Mouse (Mus musculus) heart, adult 2 months (tissue): ENCODE data around the gene Pet100. TPM values are rescaled to one million over a fixed set of nuclear protein-coding genes. Genes with fewer than 3 reads are reported as not detected.
"Not testable (repeated sequence)": the region's sequence is repeated elsewhere in the genome, so short reads cannot be mapped to it uniquely, and the experiment has no call there.

ENCODE experiments used
- DNase-seq, 2 experiments: peaks; one replicate each; pipeline ENCODE4 v3.0.0; 2021
- H3K27ac ChIP-seq: fragments of 200-600 bp; 2 replicates; pipeline ENCODE4 v1.8.1; 2022
- H3K27me3 ChIP-seq: fragments of 200-500 bp; 2 replicates; pipeline ENCODE4 v1.6.1; 2012; ENCODE audit warnings: mild to moderate bottlenecking, low read length, inconsistent platforms, mixed read lengths; ENCODE audit not compliant: control insufficient read depth, insufficient read depth
- H3K36me3 ChIP-seq: fragments of 200-500 bp; 2 replicates; pipeline ENCODE4 v1.6.1; 2012; ENCODE audit warnings: low read length, inconsistent platforms; ENCODE audit not compliant: control insufficient read depth, insufficient read depth
- H3K4me1 ChIP-seq: fragments of 200-500 bp; 2 replicates; pipeline ENCODE4 v1.6.1; 2011; ENCODE audit warnings: low read length; ENCODE audit not compliant: control insufficient read depth, insufficient read depth
- H3K4me3 ChIP-seq: fragments of 200-600 bp; 2 replicates; pipeline ENCODE4 v1.8.1; 2022
- H3K79me2 ChIP-seq: fragments of 200-500 bp; replicated peaks from 2 replicates; pipeline ENCODE4 v1.6.1; 2012; ENCODE audit warnings: mild to moderate bottlenecking, inconsistent platforms, low read length, moderate library complexity, mixed read lengths; ENCODE audit not compliant: control insufficient read depth, insufficient read depth
- H3K9ac ChIP-seq: fragments of 200-500 bp; 2 replicates; pipeline ENCODE4 v1.6.1; 2012; ENCODE audit warnings: low read depth, mild to moderate bottlenecking, control low read depth, inconsistent platforms, low read length, mixed read lengths
- CTCF ChIP-seq: fragments of 200-600 bp; IDR thresholded peaks from 2 replicates; pipeline ENCODE4 v1.8.1; 2022; ENCODE audit warnings: antibody characterized with exemption, mild to moderate bottlenecking, moderate library complexity
- EP300 ChIP-seq: fragments of 200-500 bp; IDR thresholded peaks from 2 replicates; pipeline ENCODE4 v1.6.1; 2011; ENCODE audit warnings: low read depth, low read length, control low read depth; ENCODE audit not compliant: insufficient read depth
- POLR2A ChIP-seq: fragments of 200-500 bp; IDR thresholded peaks from 2 replicates; pipeline ENCODE4 v1.6.1; 2011; ENCODE audit warnings: mild to moderate bottlenecking, low read depth, low read length, control low read depth; ENCODE audit not compliant: insufficient read depth
- WGBS: fragments of 180-500 bp; shearing (Covaris S2); methylation state at CpG from one replicate; pipeline ENCODE4 v1.1.7; 2018; 5-methylcytosine and 5-hydroxymethylcytosine counted together
- intact Hi-C: fragments of 180-260 bp; cut with DNase I; formaldehyde crosslinking; loops from one replicate; pipeline ENCODE4 v1.15.1; 2025
- long read RNA-seq: library from polyadenylated mRNA; stranded (forward); transcript quantifications from one replicate; pipeline ENCODE4 v2.0.0, GENCODE M21; 2021
- polyA plus RNA-seq: library from polyadenylated mRNA; depleted of rRNA; stranded (reverse); fragments of >200 nt; gene quantifications from 2 replicates; pipeline ENCODE4 v1.2.3, GENCODE M21; 2012; rRNA removed
- total RNA-seq, 2 experiments: library from RNA; stranded (reverse); gene quantifications; 2 replicates each; pipeline ENCODE4 v1.2.3; 2021

Gene Pet100
- total RNA-seq (10 to 100 TPM; 79.1 to 92.2 TPM), polyA plus RNA-seq (7.6 and 13.6 TPM in 2 replicates)
- long read RNA-seq, transcript Pet100-201 (4 exons, 1,193 nt), result major isoform, 39 of 44 reads
- long read RNA-seq, partial matches to known transcripts, result 3 of 44 reads
- long read RNA-seq, other reads (novel, unspliced or antisense), result 1 of 44 reads

GRCm38 (mm10) chr8:3621199-3621970 lies at the start of gene Pet100, which contains the start of gene Xab2:
Pet100 (plus strand) TSS chr8:3621548.
Xab2 (minus strand) TSS chr8:3621316.
- TF ChIP-seq POLR2A, result peak; percentile 83
- TF ChIP-seq EP300, result peak; percentile 60; the same call in 1 of the 2 replicates
- no peak for TF ChIP-seq CTCF
- intact Hi-C loops, result loop anchor here (2.0 to 5.0 kb wide), 3 partner anchors 55 to 104 kb away; partner anchors contain the start of genes Pnpla6 and Trappc5

DNA sequence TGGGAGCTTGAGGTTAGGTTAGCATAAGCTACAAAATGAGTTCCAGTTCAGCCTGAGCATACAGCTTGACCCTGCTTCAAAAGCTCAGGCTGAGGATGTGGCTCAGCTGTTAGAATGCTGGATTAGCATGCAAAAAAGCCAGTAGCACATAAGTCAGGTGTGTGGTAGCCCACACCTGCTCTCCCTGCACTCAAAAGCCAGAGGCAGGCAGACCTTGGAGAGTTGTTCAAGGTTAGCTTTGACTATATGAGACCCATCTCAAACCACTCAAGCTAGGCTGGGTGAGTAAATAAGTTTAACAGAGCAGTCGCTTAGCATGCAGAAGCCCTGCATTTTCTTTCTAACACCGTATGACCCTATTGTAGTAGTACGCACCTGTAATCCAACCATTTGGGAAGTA lies 46.8 kb upstream of the Pet100 start:
- Histone ChIP-seq H3K9ac (no peak overlapping the region), H3K79me2 (no peaks in the 10 kb centered on the region), H3K4me1 (no peaks in the 10 kb centered on the region), H3K27me3 (no peaks in the 10 kb centered on the region), H3K4me3 (no peak overlapping the region), H3K36me3 (no peaks in the 10 kb centered on the region), H3K27ac (no peak overlapping the region)
- DNase-seq, result no peak
- 90% methylated on average over 3 of the region's 3 CpGs for WGBS
- intact Hi-C loops, result no loop called here
- TF ChIP-seq EP300 (no peak), POLR2A (no peak), CTCF (no peak)

More at GRCm38 (mm10) chr8:3621199-3621970, at the start of gene Pet100, which contains the start of gene Xab2:
- WGBS, result under 1% methylated on average over 37 of the region's 37 CpGs
- Histone ChIP-seq H3K27ac (peak within 1 kb of the TSS; percentile 61), H3K4me1 (peaks cover 4% of the 10 kb centered on the region), H3K9ac (peak within 1 kb of the TSS; percentile 67), H3K79me2 (no peaks in the 10 kb centered on the region), H3K27me3 (no peaks in the 10 kb centered on the region), H3K4me3 (peak within 1 kb of the TSS; percentile 84), H3K36me3 (no peaks in the 10 kb centered on the region)
- DNase-seq, result peak; percentile 98

DNA sequence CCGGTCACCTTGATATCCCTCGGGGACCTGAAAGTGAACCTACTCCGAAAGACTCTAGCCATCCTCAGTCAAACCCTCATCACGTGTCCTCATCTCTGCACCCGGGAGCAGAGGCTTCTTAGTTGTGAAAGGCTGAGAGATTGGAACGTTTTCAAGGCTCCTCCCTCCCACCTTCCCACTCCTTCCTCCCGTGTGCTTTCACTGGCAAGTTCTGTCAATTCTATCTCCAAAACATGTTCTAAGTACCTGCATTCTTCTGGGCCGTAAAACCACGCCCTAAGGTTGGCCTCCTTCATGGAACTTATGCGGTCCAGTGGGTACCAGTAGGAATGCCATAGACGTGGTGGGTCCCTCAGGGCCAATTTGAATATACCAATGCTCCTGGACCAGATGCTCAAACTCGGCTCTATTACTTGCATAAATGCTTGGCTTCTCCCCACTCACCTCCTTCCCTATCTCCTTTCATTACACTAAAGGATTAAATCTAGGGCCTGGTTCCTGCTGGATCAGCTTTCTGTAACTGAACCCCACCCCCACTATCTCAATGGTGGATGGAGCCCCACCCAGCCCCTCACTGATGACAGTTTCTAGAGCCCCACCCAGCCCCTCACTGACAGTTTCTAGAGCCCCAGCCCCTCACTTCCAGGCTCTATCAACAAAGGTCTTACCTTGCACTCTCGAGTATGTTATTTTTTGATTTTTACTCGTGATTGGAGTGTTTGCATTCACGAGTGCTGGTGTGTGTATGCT lies 45.0 kb upstream of the Pet100 start:
- no peaks in the 10 kb centered on the region for H3K4me1 ChIP-seq
- intact Hi-C loops, result no loop called here

GRCm38 (mm10) chr8:3579390-3580364 lies 41.7 kb upstream of the Pet100 start:
- H3K27me3 ChIP-seq, result no peaks in the 10 kb centered on the region
- no peaks in the 10 kb centered on the region for H3K79me2 ChIP-seq
- no peak overlapping the region for H3K4me3 ChIP-seq
- 78% methylated on average over 9 of the region's 9 CpGs for WGBS
- H3K36me3 ChIP-seq, result no peaks in the 10 kb centered on the region
- no peak for DNase-seq
- no peak overlapping the region for H3K9ac ChIP-seq
- intact Hi-C loops, result no loop called here
- no peaks in the 10 kb centered on the region for H3K4me1 ChIP-seq
- TF ChIP-seq POLR2A, result no peak
- TF ChIP-seq EP300, result no peak
- no peak overlapping the region for H3K27ac ChIP-seq

More for the DNA sequence above, 45.0 kb upstream of the Pet100 start:
- DNase-seq, result no peak
- Histone ChIP-seq H3K27me3 (no peaks in the 10 kb centered on the region), H3K27ac (no peak overlapping the region), H3K4me3 (no peak overlapping the region), H3K36me3 (no peaks in the 10 kb centered on the region), H3K79me2 (no peaks in the 10 kb centered on the region), H3K9ac (no peak overlapping the region)
- WGBS, result 63% methylated on average over 15 of the region's 15 CpGs
- TF ChIP-seq EP300 (no peak), CTCF (no peak), POLR2A (no peak)

DNA sequence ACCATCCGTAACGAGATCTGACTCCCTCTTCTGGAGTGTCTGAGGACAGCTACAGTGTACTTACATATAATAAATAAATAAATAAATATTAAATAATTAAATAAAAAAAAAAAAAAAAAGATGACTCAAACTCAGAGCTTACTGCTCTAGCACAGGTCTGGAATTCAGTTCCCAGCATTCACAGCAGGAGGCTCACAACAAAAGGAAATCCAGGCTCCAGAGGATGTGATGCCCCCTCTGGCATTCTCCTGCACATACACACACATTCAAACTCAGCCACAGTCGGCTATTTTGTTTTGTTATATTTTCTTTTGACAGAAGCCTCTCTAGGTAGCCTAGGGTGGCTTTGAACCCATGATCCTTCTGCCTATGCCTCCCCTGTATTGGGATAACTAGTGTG lies 39.4 kb upstream of the Pet100 start:
- H3K79me2 ChIP-seq, H3K4me3 ChIP-seq, H3K9ac ChIP-seq, H3K36me3 ChIP-seq, H3K4me1 ChIP-seq, H3K27ac ChIP-seq, intact Hi-C loops, H3K27me3 ChIP-seq, DNase-seq: not testable (repeated sequence)
- WGBS, result 88% methylated on average over 3 of the region's 3 CpGs
